Mouse (Mus musculus): ENCODE data around the gene Ugt1a10. TPM values are rescaled to one million over a fixed set of nuclear protein-coding genes. Genes with fewer than 3 reads are reported as not detected.
A peak's percentile ranks its signal among the peaks of the same experiment; 100 is the strongest.
"Not testable (repeated sequence)": the region's sequence is repeated elsewhere in the genome, so short reads cannot be mapped to it uniquely, and the experiment has no call there.

Gene Ugt1a10
- total RNA-seq (2017), result not detected in 2 replicates

- no peak for ATAC-seq (replicated peaks; ENCODE audit: low read depth, poor library complexity, severe bottlenecking)
These were observed at the start of gene Ugt1a10 for GRCm38 (mm10) chr1:88055088-88055487. TSS of gene Ugt1a10 (plus strand) at chr1:88055388.

GRCm38 (mm10) chr1:88007692-88008210 is 47.4 kb upstream of the Ugt1a10 start:
- no peak for ATAC-seq (replicated peaks; ENCODE audit: low read depth, poor library complexity, severe bottlenecking)

GRCm38 (mm10) chr1:88008211-88008697 is 46.9 kb upstream of the Ugt1a10 start, which contains the start of gene Usp40:
TSS of gene Usp40 (minus strand) at chr1:88008551.
- ATAC-seq (replicated peaks; ENCODE audit: low read depth, poor library complexity, severe bottlenecking), result peak; percentile 93

DNA sequence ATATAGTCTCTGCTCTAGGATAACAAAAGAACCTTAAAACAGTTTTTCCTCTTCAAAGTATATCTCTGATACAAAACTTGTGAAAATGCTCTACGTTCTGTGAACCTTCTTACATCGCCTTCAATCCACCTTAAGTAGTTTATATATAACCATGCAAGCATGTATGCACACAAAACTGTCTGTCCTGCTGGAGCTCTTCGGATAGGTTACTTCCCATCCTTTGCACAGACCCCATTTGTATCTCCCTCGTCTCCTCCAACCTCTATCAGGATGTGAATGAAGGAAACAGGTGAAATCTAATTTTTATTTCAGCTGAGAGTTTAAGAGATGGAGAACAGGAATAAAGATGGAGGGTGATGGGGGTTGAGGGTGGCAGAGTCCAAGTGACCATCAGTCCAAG is 46.5 kb upstream of the Ugt1a10 start:
- no peak for ATAC-seq (replicated peaks; ENCODE audit: low read depth, poor library complexity, severe bottlenecking)

- ATAC-seq (replicated peaks; ENCODE audit: low read depth, poor library complexity, severe bottlenecking), result no peak
These were observed 45.7 kb upstream of the Ugt1a10 start for GRCm38 (mm10) chr1:88009521-88009920.

- ATAC-seq (replicated peaks; ENCODE audit: low read depth, poor library complexity, severe bottlenecking), result no peak
These were observed 41.5 kb upstream of the Ugt1a10 start for GRCm38 (mm10) chr1:88013726-88014125.

DNA sequence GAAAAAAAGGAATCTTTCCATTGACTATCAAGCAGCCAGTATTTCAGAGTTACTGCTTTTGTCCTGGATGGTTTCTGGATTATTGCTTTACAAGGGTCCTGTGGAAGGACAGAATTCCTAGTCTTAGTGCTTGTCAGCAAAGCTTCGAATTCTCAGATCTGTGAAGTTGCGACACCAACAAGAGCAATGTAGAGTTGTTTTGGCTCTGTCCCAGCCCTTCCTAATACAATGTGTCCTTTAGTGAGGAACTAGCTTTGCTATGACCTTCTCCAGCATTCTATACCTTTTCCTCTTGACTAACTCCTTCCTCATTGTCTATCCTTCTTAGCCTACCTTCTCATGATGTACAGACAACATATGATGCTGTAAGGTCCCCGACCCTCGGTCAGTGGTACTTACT is 41.0 kb upstream of the Ugt1a10 start:
- ATAC-seq (replicated peaks; ENCODE audit: low read depth, poor library complexity, severe bottlenecking), result no peak

DNA sequence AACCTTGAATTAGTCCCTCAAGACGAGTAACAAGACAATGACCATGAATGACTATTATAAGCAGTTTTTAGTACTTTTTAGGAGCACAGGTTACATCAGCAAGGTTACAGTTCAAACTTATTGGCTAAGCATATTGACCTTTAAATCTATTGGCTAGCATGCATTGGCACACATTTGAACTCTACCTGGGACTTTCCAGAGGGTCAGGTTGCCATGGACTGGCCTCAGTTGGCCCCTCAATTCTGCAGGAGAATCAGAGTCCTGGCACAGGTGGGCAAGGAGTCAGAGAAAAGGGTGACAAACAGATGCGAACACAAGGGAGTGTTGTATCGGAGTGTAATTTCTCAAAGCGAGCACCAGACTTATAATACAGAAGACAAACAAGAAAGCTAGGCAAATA is 40.5 kb upstream of the Ugt1a10 start:
- ATAC-seq (replicated peaks; ENCODE audit: low read depth, poor library complexity, severe bottlenecking), result no peak

GRCm38 (mm10) chr1:88015371-88015770 is 39.8 kb upstream of the Ugt1a10 start:
- no peak for ATAC-seq (replicated peaks; ENCODE audit: low read depth, poor library complexity, severe bottlenecking)

DNA sequence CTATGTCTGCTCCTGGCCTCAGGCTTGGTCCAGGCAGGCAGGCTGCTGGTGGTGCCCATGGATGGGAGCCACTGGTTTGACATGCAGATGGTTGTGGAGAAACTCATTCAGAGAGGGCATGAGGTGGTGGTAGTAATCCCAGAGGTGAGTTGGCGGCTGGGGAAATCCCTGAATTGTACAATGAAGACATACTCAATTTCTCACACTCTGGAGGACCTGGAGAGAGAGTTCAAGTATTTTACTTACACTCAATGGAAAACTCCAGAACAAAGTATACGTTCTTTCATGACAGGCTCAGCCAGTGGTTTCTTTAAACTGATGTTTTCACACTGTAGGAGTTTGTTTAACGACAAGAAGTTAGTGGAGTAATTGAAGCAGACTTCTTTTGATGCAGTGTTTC is 29.9 kb upstream of the Ugt1a10 start:
- ATAC-seq (replicated peaks; ENCODE audit: low read depth, poor library complexity, severe bottlenecking), result not testable (repeated sequence)

GRCm38 (mm10) chr1:88043044-88043443 is 12.1 kb upstream of the Ugt1a10 start:
- ATAC-seq (replicated peaks; ENCODE audit: low read depth, poor library complexity, severe bottlenecking), result 0 out of 2 replicates have a peak, but pooled peaks have one; percentile 20

DNA sequence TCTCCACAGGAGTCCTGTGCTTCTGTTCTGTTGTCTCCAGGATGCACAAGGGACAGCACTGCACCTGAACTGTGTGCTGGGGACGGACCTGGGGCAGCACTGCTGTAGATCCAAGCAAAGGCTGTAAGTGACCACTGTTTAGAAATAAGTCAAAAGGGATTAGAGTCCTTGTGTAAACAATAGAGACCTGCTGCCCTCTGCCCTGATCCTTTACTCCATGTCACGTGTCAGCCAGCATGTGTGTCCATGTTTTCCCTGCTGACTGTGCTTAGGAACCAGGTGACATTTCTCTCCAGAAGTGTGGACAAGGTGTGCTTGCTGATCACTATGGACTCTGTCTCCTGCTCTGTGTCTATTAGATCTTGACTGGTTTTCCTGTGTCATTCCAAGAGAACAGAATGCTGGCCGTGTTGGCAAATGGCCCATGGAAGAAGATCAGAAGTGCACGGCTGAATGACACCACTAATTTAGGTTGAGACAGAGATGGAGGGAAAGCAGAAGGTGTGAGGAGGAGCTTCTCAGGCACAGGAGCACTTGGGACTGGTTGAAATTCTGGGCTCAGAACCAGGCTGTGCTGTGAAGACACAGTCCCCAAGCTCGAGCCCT is 10.3 kb upstream of the Ugt1a10 start:
- ATAC-seq (replicated peaks; ENCODE audit: low read depth, poor library complexity, severe bottlenecking), result not testable (repeated sequence)

- 0 out of 2 replicates have a peak, but pooled peaks have one; percentile 20 for ATAC-seq (replicated peaks; ENCODE audit: low read depth, poor library complexity, severe bottlenecking)
These were observed 7.8 kb upstream of the Ugt1a10 start for GRCm38 (mm10) chr1:88047408-88047807.

GRCm38 (mm10) chr1:88066472-88067102 is 11.4 kb downstream of the Ugt1a10 start:
- ATAC-seq (replicated peaks; ENCODE audit: low read depth, poor library complexity, severe bottlenecking), result peak; percentile 42; the same call in 1 of the 2 replicates

DNA sequence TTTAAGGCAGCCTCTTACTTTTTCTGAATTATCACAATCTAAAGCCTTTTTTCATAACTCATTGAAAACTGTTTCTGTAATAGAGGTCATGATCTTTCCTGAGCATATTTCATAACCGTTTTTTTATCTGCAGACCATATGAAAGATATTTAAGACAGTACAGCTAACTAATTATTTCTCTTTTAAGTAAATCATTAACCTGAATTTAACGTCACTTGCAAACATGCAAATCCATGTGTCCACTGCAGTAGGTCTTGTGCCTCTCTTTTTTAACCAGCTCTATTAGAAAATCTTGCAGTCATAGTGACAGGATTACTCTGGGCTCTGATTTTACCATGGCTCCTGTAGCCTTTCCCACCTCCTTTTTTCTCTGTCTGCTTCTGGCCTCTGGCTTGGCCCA is 15.3 kb downstream of the Ugt1a10 start, which contains the start of gene Ugt1a9:
Gene Ugt1a9 (plus strand): TSS at position 306 of the 400 bp plus-strand sequence.
- ATAC-seq (replicated peaks; ENCODE audit: low read depth, poor library complexity, severe bottlenecking), result no peak

- ATAC-seq (replicated peaks; ENCODE audit: low read depth, poor library complexity, severe bottlenecking), result no peak
These were observed 15.7 kb downstream of the Ugt1a10 start for GRCm38 (mm10) chr1:88070902-88071301.

DNA sequence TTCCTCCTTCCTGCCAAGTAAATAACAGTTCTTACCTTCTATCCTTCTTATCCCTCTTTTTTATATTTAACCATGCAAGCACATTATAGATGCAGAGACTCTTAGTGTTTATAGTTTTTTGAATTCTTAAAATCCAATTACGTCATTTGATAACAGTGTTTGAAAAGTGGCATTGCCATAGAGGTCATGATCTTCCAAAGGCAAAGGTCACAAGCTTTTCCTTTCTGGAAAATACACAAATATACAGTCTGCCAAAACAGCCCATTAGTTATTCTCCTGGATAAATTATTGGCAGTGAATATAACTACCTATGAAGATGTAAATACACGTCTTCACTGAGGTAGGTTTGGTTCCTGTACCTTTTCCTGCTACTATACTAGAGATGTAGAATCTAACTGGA is 19.3 kb downstream of the Ugt1a10 start:
- ATAC-seq (replicated peaks; ENCODE audit: low read depth, poor library complexity, severe bottlenecking), result no peak

- ATAC-seq (replicated peaks; ENCODE audit: low read depth, poor library complexity, severe bottlenecking), result no peak
These were observed 21.9 kb downstream of the Ugt1a10 start for GRCm38 (mm10) chr1:88077128-88077527.

- 0 out of 2 replicates have a peak, but pooled peaks have one; percentile 32 for ATAC-seq (replicated peaks; ENCODE audit: low read depth, poor library complexity, severe bottlenecking)
These were observed 26.5 kb downstream of the Ugt1a10 start for GRCm38 (mm10) chr1:88081670-88082069.

DNA sequence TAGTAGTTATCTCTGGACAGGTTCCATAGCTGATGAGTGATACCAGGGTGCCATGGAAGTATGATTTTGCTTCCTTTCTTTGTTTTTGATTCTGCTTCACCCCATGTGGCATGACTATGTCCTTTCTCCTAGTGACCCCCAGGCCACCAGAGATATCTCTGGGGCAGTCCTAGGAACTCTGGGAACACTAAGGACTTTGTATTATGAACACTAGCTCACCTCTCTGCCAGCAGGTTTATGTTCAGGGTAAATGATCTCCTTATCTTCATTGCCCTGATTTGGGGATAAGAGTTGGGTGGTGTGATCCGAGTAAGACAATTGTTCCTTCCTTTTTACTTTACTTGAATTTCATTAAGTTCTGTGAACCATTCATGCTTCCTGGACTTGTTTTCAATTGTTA is 30.9 kb downstream of the Ugt1a10 start:
- no peak for ATAC-seq (replicated peaks; ENCODE audit: low read depth, poor library complexity, severe bottlenecking)

- ATAC-seq (replicated peaks; ENCODE audit: low read depth, poor library complexity, severe bottlenecking), result no peak
These were observed 32.3 kb downstream of the Ugt1a10 start, which contains the start of gene Ugt1a8 for GRCm38 (mm10) chr1:88087513-88087912. TSS of gene Ugt1a8 (plus strand) at chr1:88087813.
